Mouse (Mus musculus) liver, embryonic 14.5 days (tissue): Measurements from ENCODE around the gene Thsd4. TPM values are rescaled to one million over a fixed set of nuclear protein-coding genes. Genes with fewer than 3 reads are reported as not detected.
"Not testable (repeated sequence)": the region's sequence is repeated elsewhere in the genome, so short reads cannot be mapped to it uniquely, and the experiment has no call there.

ENCODE experiments used
- ATAC-seq: fragments of 200-750 bp; cut with Nextera tagmentation; 2 replicates; pipeline ENCODE4 v1.8.0; 2017; ENCODE audit warnings: moderate number of reproducible peaks, mild to moderate bottlenecking, moderate library complexity; ENCODE audit not compliant: insufficient read depth
- DNase-seq, 3 experiments: peaks; one replicate each; pipeline ENCODE4 v3.0.0-alpha.2; 2012 to 2013; ENCODE audit warnings: low read depth in 3 of 3, low spot score in 3 of 3
- H3K27ac ChIP-seq: fragments of 300-500 bp; sonication (generic); 2 replicates; pipeline ENCODE4 v1.5.1; 2014; ENCODE audit warnings: moderate library complexity, mild to moderate bottlenecking, control low read depth, inconsistent platforms
- H3K27me3 ChIP-seq: fragments of 300-500 bp; sonication (generic); 2 replicates; pipeline ENCODE4 v1.6.1; 2014; ENCODE audit warnings: mild to moderate bottlenecking, low read length, moderate library complexity; ENCODE audit not compliant: control insufficient read depth, insufficient read depth
- H3K36me3 ChIP-seq: fragments of 300-500 bp; sonication (generic); replicated peaks from 2 replicates; pipeline ENCODE4 v1.6.1; 2014; ENCODE audit warnings: low read depth; ENCODE audit not compliant: control insufficient read depth, insufficient read depth
- H3K4me1 ChIP-seq, 2 experiments: fragments of 200-500 bp in 1 of 2; fragments of 300-500 bp in 1 of 2; sonication (generic) in 1 of 2; replicated peaks; 2 replicates each; pipeline ENCODE4 v1.6.1; 2012 to 2014; ENCODE audit warnings: antibody characterized with exemption in 1 of 2, inconsistent platforms in 1 of 2, low read length in 1 of 2; ENCODE audit not compliant: control insufficient read depth in 2 of 2, insufficient read depth in 2 of 2
- H3K4me2 ChIP-seq: fragments of 300-500 bp; sonication (generic); 2 replicates; pipeline ENCODE4 v1.6.1; 2014; ENCODE audit warnings: low read depth, mild to moderate bottlenecking, control low read depth, moderate library complexity
- H3K4me3 ChIP-seq, 2 experiments: fragments of 200-500 bp in 1 of 2; fragments of 300-500 bp in 1 of 2; sonication (generic) in 1 of 2; 2 replicates each; pipeline ENCODE4 v1.5.1; 2012 to 2014; ENCODE audit warnings: low read depth in 2 of 2, low read length in 2 of 2, mild to moderate bottlenecking in 2 of 2, control low read depth in 1 of 2, inconsistent platforms in 1 of 2, moderate library complexity in 1 of 2; ENCODE audit not compliant: insufficient read depth in 1 of 2
- H3K9ac ChIP-seq: fragments of 300-500 bp; sonication (generic); replicated peaks from 2 replicates; pipeline ENCODE4 v1.6.1; 2014; ENCODE audit warnings: mild to moderate bottlenecking, control low read depth, moderate library complexity
- H3K9me3 ChIP-seq: fragments of 300-500 bp; sonication (generic); 2 replicates; pipeline ENCODE4 v1.6.1; 2016; ENCODE audit warnings: low read length, mixed read lengths; ENCODE audit not compliant: control insufficient read depth
- CTCF ChIP-seq: IDR thresholded peaks from 2 replicates; pipeline ENCODE4 v1.5.1; 2016; ENCODE audit warnings: antibody characterized with exemption, low read depth, control low read depth
- EP300 ChIP-seq: IDR thresholded peaks from 2 replicates; pipeline ENCODE4 v1.6.1; 2016; ENCODE audit warnings: antibody characterized with exemption, low read depth
- WGBS: fragments of 180-500 bp; shearing (Covaris S2); extraction: QIAGEN DNeasy Blood & Tissue Kit; methylation state at CpG from one replicate; pipeline ENCODE4 v1.1.7; 2014; ENCODE audit not compliant: insufficient replicate concordance; 5-methylcytosine and 5-hydroxymethylcytosine counted together
- polyA plus RNA-seq, 2 experiments: library from polyadenylated mRNA; depleted of rRNA in 1 of 2; stranded (reverse) in 1 of 2; unstranded in 1 of 2; fragments of >200 nt; fragmentation: Nextera tagmentation in 1 of 2; extraction: Ambion mirVana in 1 of 2; gene quantifications; 2 replicates each; pipeline versions ENCODE4 v1.2.1 to v1.2.3; 2012 to 2014

The Thsd4 gene
- polyA plus RNA-seq, 2 experiments, result 0.43 to 0.48 TPM

GRCm38 (mm10) chr9:59965046-59965445, 556.8 kb downstream of the Thsd4 start:
- H3K4me1 ChIP-seq, result no peaks in the 10 kb centered on the region
- H3K4me3 ChIP-seq, result no peak overlapping the region
- no peaks in the 10 kb centered on the region for H3K27me3 ChIP-seq
- no peaks in the 10 kb centered on the region for H3K9me3 ChIP-seq
- H3K27ac ChIP-seq, result no peak overlapping the region
- no peak overlapping the region for H3K9ac ChIP-seq
- WGBS, result 67% methylated on average over 10 of the region's 10 CpGs
- H3K4me2 ChIP-seq, result no peak overlapping the region
- no peak for TF ChIP-seq EP300
- TF ChIP-seq CTCF, result no peak
- DNase-seq (no peak), ATAC-seq (no peak)
- no peaks in the 10 kb centered on the region for H3K36me3 ChIP-seq

DNA sequence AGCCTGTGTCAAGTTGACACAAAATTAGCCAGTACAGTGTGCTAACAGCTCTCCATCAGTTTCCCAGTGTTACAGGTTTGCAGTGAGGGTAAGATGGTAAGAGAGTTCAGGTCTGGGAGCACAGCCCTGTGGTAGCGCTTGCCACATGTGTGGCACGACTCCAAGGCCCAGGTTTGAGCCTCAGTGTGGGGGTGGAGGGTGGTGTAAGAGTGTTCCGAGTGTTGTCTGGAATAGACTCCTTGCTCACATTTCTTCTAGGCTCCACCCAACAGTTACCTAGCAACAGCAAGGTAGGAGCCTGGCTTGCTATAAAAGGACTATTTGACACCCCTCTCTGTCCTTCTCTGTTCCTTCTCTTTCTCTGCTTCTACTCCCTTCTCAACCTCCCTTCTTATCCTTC, 557.5 kb downstream of the Thsd4 start:
- WGBS, result 56% methylated on average over 3 of the region's 3 CpGs
- no peak for DNase-seq

GRCm38 (mm10) chr9:59961201-59961955, 560.5 kb downstream of the Thsd4 start:
- H3K27me3 ChIP-seq, result no peaks in the 10 kb centered on the region
- no peak for DNase-seq
- no peak overlapping the region for H3K4me3 ChIP-seq
- H3K4me2 ChIP-seq, result no peak overlapping the region
- H3K36me3 ChIP-seq, result no peaks in the 10 kb centered on the region
- no peak for TF ChIP-seq EP300
- no peaks in the 10 kb centered on the region for H3K9me3 ChIP-seq
- H3K4me1 ChIP-seq, result no peaks in the 10 kb centered on the region
- WGBS, result 58% methylated on average over 14 of the region's 14 CpGs
- no peak overlapping the region for H3K9ac ChIP-seq
- ATAC-seq, result no peak
- H3K27ac ChIP-seq, result no peak overlapping the region

More for the DNA sequence above, 557.5 kb downstream of the Thsd4 start:
- H3K9ac ChIP-seq, result no peak overlapping the region
- no peak for ATAC-seq
- H3K27me3 ChIP-seq, result no peaks in the 10 kb centered on the region
- no peak overlapping the region for H3K27ac ChIP-seq
- no peak overlapping the region for H3K4me3 ChIP-seq
- no peaks in the 10 kb centered on the region for H3K9me3 ChIP-seq
- no peak for TF ChIP-seq CTCF
- TF ChIP-seq EP300, result no peak
- H3K4me1 ChIP-seq, result no peaks in the 10 kb centered on the region
- no peak overlapping the region for H3K4me2 ChIP-seq
- no peaks in the 10 kb centered on the region for H3K36me3 ChIP-seq

- no peak for DNase-seq
- Histone ChIP-seq H3K9ac (no peak within 1 kb of the TSS), H3K27ac (no peak within 1 kb of the TSS), H3K4me2 (no peak within 1 kb of the TSS), H3K4me1 (no peaks in the 10 kb centered on the region), H3K36me3 (no peaks in the 10 kb centered on the region), H3K27me3 (no peaks in the 10 kb centered on the region), H3K4me3 (no peak within 1 kb of the TSS), H3K9me3 (no peaks in the 10 kb centered on the region)
- 74% methylated on average over 10 of the region's 10 CpGs for WGBS
- ATAC-seq, result no peak
- no peak for TF ChIP-seq EP300
- no peak for TF ChIP-seq CTCF
Observed at GRCm38 (mm10) chr9:59960559-59960958, 561.3 kb downstream of the Thsd4 start, which contains the start of gene Nr2e3. TSS of gene Nr2e3 (minus strand) at chr9:59960659.

- ATAC-seq (no peak), DNase-seq (peak; percentile 41 to 60 (median 55))
- WGBS, result 1% methylated on average over 8 of the region's 8 CpGs
- no peaks in the 10 kb centered on the region for H3K9me3 ChIP-seq
- H3K4me2 ChIP-seq, result no peak overlapping the region
- no peaks in the 10 kb centered on the region for H3K4me1 ChIP-seq
- no peak overlapping the region for H3K9ac ChIP-seq
- H3K27ac ChIP-seq, result no peak overlapping the region
- TF ChIP-seq EP300 (no peak), CTCF (peak; percentile 82)
- no peaks in the 10 kb centered on the region for H3K27me3 ChIP-seq
- H3K4me3 ChIP-seq, result no peak overlapping the region
- H3K36me3 ChIP-seq, result no peaks in the 10 kb centered on the region
Observed at GRCm38 (mm10) chr9:59959276-59959675, 562.6 kb downstream of the Thsd4 start.

DNA sequence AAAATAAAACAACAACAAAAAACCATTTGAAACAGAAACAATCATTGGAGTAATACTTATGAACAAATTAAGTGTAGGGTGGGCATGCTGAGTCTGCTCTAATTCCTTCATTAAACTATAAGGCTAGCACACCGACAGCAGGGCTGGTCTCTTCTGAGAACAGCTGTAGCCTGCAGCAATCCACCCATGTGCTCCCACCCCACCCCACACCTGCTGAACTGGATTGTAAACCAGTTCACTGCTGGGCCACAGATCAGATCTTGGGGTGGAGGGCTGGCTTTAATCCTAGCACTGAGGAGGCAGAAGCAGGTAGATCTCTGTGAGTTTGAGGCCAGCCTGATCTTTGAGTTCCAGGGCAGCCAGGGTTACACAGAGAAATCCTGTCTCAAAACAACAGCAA, 563.7 kb downstream of the Thsd4 start:
- H3K27me3 ChIP-seq, DNase-seq, H3K9ac ChIP-seq, H3K4me3 ChIP-seq, ATAC-seq, H3K9me3 ChIP-seq, H3K4me2 ChIP-seq, H3K36me3 ChIP-seq, H3K4me1 ChIP-seq, H3K27ac ChIP-seq: not testable (repeated sequence)
- 70% methylated on average over 1 of the region's 1 CpGs for WGBS
